Mouse (Mus musculus): ENCODE data around the gene Cd160.

Gene Cd160

GRCm38 (mm10) chr3:96757691-96758090 lies 71.5 kb downstream of the Cd160 start:
- DNase-seq, result no peak

GRCm38 (mm10) chr3:96755935-96756334 lies 73.2 kb downstream of the Cd160 start:
- DNase-seq, result no peak

Measured in right cerebral cortex, adult 18-20 months (tissue).